In the genomic region with DNA sequence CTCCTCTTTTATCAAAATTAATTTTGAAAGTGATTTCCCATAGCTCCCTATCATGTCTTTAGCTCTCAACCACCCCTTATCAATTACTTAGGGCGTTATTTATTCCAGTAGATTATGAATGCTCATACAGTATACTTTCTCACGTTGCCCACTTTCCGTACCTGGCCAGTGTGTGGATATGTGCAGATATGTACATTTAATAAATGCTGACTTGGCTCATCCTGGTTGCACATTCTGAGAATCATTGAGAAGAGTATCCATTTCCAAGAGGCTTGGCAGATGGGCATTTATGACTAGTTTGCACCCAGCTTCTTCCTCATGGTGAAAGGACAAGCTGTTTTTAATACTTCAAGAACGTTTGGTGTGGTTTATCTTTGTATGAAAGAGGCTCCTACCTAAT, we compare ENCODE assay signal across 16 mouse cellular contexts.
"Had no signal": no experiment of that assay in that cellular context is flagged by ENCODE, and none has a peak within 500 bp of the region (broad histone marks: within the 10 kb centered on the region; RNA-seq: fewer than 3 reads in every experiment).

No protein-coding gene starts in this region.

- H3K27me3 ChIP-seq: neural tube, embryonic 13.5 days; neural tube, embryonic 15.5 days; stomach, embryonic 15.5 days had no signal

- H3K9me3 ChIP-seq: neural tube, embryonic 13.5 days; neural tube, embryonic 15.5 days; stomach, embryonic 15.5 days had no signal

- H3K4me2 ChIP-seq: neural tube, embryonic 13.5 days; neural tube, embryonic 15.5 days; stomach, embryonic 15.5 days had no signal

- DNase-seq: retina, postnatal 1 day; right cerebral cortex, adult 18-20 months; right cerebral cortex, postnatal 14 days; right cerebral cortex, postnatal 25 days; right cerebral cortex, postnatal 4 days; spleen, adult 18-20 months; thymus, adult 18-20 months; thymus, adult 2 months; thymus, postnatal 14 days; thymus, postnatal 25 days; thymus, postnatal 36 days; thymus, postnatal 4 days had no signal

- H3K4me3 ChIP-seq: neural tube, embryonic 13.5 days; neural tube, embryonic 15.5 days; stomach, embryonic 15.5 days had no signal

- H3K27ac ChIP-seq: neural tube, embryonic 13.5 days; neural tube, embryonic 15.5 days; stomach, embryonic 15.5 days; stomach, postnatal 0 days had no signal

- H3K9ac ChIP-seq: neural tube, embryonic 13.5 days; neural tube, embryonic 15.5 days; stomach, embryonic 15.5 days had no signal

- H3K4me1 ChIP-seq: neural tube, embryonic 13.5 days; neural tube, embryonic 15.5 days; stomach, embryonic 15.5 days had no signal
